Mouse (Mus musculus): ENCODE measurements around the gene Rit1.
"Not testable (repeated sequence)": the region's sequence is repeated elsewhere in the genome, so short reads cannot be mapped to it uniquely, and the experiment has no call there.

Rit1 gene

GRCm38 (mm10) chr3:88716399-88717197 is at the start of gene Rit1:
Gene Rit1, plus strand, starts transcription at chr3:88716838.
- peak; percentile 80 for DNase-seq (ENCODE audit: extremely low spot score, low spot score)

- DNase-seq (ENCODE audit: extremely low spot score, low spot score): peak; percentile 72
These were observed 39.2 kb upstream of the Rit1 start for GRCm38 (mm10) chr3:88677399-88677798.

- no peak for DNase-seq (ENCODE audit: extremely low spot score, low spot score)
These were observed 32.8 kb upstream of the Rit1 start for GRCm38 (mm10) chr3:88683814-88684213.

- DNase-seq (ENCODE audit: extremely low spot score, low spot score): no peak
These were observed 32.2 kb upstream of the Rit1 start for GRCm38 (mm10) chr3:88684236-88684979.

GRCm38 (mm10) chr3:88684980-88685941 is 31.4 kb upstream of the Rit1 start, which contains the start of gene Khdc4:
Gene Khdc4, plus strand, starts transcription at chr3:88685803.
- peak; percentile 97 for DNase-seq (ENCODE audit: extremely low spot score, low spot score)

- DNase-seq (ENCODE audit: extremely low spot score, low spot score): no peak
These were observed 30.6 kb upstream of the Rit1 start for GRCm38 (mm10) chr3:88685958-88686451.

GRCm38 (mm10) chr3:88686734-88687611 is 29.7 kb upstream of the Rit1 start:
- DNase-seq (ENCODE audit: extremely low spot score, low spot score): no peak

- no peak for DNase-seq (ENCODE audit: extremely low spot score, low spot score)
These were observed 27.6 kb upstream of the Rit1 start for GRCm38 (mm10) chr3:88689079-88689478.

GRCm38 (mm10) chr3:88695545-88695944 is 21.1 kb upstream of the Rit1 start:
- DNase-seq (ENCODE audit: extremely low spot score, low spot score): no peak

- DNase-seq (ENCODE audit: extremely low spot score, low spot score): no peak
These were observed 18.6 kb upstream of the Rit1 start for GRCm38 (mm10) chr3:88698051-88698450.

- DNase-seq (ENCODE audit: extremely low spot score, low spot score): no peak
These were observed 17.8 kb upstream of the Rit1 start for GRCm38 (mm10) chr3:88698834-88699233.

GRCm38 (mm10) chr3:88700247-88700646 is 16.4 kb upstream of the Rit1 start:
- no peak for DNase-seq (ENCODE audit: extremely low spot score, low spot score)

GRCm38 (mm10) chr3:88701222-88701621 is 15.4 kb upstream of the Rit1 start:
- no peak for DNase-seq (ENCODE audit: extremely low spot score, low spot score)

GRCm38 (mm10) chr3:88713709-88714108 is 2.9 kb upstream of the Rit1 start:
- no peak for DNase-seq (ENCODE audit: extremely low spot score, low spot score)

- no peak for DNase-seq (ENCODE audit: extremely low spot score, low spot score)
These were observed 1.9 kb upstream of the Rit1 start for GRCm38 (mm10) chr3:88714725-88715124.

GRCm38 (mm10) chr3:88715716-88716115 is 922 bp upstream of the Rit1 start:
- not testable (repeated sequence) for DNase-seq (ENCODE audit: extremely low spot score, low spot score)

- peak; percentile 43 for DNase-seq (ENCODE audit: extremely low spot score, low spot score)
These were observed 660 bp downstream of the Rit1 start for GRCm38 (mm10) chr3:88717198-88717798.

GRCm38 (mm10) chr3:88717831-88718230 is 1.2 kb downstream of the Rit1 start:
- DNase-seq (ENCODE audit: extremely low spot score, low spot score): no peak

- DNase-seq (ENCODE audit: extremely low spot score, low spot score): no peak
These were observed 2.5 kb downstream of the Rit1 start for GRCm38 (mm10) chr3:88719098-88719497.

- no peak for DNase-seq (ENCODE audit: extremely low spot score, low spot score)
These were observed 19.9 kb downstream of the Rit1 start for GRCm38 (mm10) chr3:88736556-88736955.
